13 mouse cellular contexts compared by ENCODE assay signal in the genomic region with DNA sequence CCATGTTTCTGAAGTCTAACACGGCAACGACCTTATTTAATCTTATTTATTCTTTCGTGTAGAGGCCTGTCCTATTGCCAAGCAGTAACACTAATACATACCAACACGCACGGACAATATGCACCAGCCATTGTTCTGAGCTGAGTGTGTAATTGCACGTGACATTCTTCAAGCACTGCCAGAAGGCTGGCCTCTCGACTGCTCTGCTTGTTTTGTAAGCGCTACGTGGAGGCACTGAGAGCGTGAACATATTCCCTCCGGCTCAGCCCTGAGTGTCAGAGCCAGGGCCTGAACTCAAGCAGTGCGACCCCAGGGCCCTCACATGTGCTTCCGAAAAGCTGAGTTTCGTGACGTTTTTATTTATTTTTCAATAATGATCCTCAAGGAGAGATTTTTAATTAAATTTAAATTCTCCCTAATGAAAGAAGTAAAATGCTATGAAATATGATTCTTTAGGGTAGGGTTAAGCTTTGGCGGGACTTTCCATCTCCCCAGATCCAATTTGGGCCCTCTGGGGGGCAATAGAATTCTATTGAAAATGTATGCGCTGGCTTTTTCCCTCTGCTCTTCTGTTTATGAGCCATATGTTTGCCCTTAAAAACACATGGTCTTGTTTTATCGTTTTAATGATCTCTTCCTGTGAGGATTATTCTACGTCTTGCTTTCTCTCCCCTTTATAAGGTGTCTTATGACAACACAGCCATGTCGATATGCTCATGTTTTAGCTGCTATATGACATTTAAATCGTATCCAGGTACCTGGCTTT. TPM values are rescaled to one million over a fixed set of nuclear protein-coding genes. Genes with fewer than 3 reads are reported as not detected.
DNase-seq lines count a peak whose midpoint lies in the region; ATAC-seq lines count a peak whose summit lies in the region.
"Had no signal": no experiment of that assay in that cellular context is flagged by ENCODE, and none has a peak within 500 bp of the region (broad histone marks: within the 10 kb centered on the region; RNA-seq: fewer than 3 reads in every experiment).

No protein-coding gene starts in this region.

- H3K4me2 ChIP-seq in heart, embryonic 16.5 days (ENCODE audit: low read depth, low read length): no peak overlapping the region
- H3K4me2 ChIP-seq in embryonic facial prominence, embryonic 13.5 days: no peak overlapping the region
- 0 out of 2 replicates have a peak overlapping the region, but pooled peaks have one; percentile 6 for H3K4me2 ChIP-seq in neural tube, embryonic 15.5 days
- H3K4me2 ChIP-seq: heart, embryonic 13.5 days had no signal

- H3K4me3 ChIP-seq in heart, embryonic 16.5 days (ENCODE audit: low read length): no peak overlapping the region
- no peak overlapping the region for H3K4me3 ChIP-seq in embryonic facial prominence, embryonic 13.5 days
- H3K4me3 ChIP-seq in neural tube, embryonic 15.5 days (replicated peaks): no peak overlapping the region
- H3K4me3 ChIP-seq: erythroblast, embryonic 14.5 days; heart, embryonic 13.5 days; myocyte had no signal

- peak; percentile 65 for ATAC-seq in heart, embryonic 16.5 days (replicated peaks; ENCODE audit: extremely low read depth, insufficient read depth, low FRiP score)
- no peak for ATAC-seq in embryonic facial prominence, embryonic 13.5 days (ENCODE audit: insufficient number of reproducible peaks, insufficient read depth, low FRiP score, low TSS enrichment, low read depth)
- peak; percentile 47; the same call in 1 of the 2 replicates for ATAC-seq in neural tube, embryonic 15.5 days (ENCODE audit: low FRiP score)
- ATAC-seq in frontal cortex, adult (ENCODE audit: low TSS enrichment): no peak

- H3K9me3 ChIP-seq in heart, embryonic 16.5 days (replicated peaks; ENCODE audit: control insufficient read depth, low read length): no peaks in the 10 kb centered on the region
- H3K9me3 ChIP-seq in embryonic facial prominence, embryonic 13.5 days: no peaks in the 10 kb centered on the region
- no peaks in the 10 kb centered on the region for H3K9me3 ChIP-seq in neural tube, embryonic 15.5 days (replicated peaks)
- H3K9me3 ChIP-seq: heart, embryonic 13.5 days had no signal

- H3K9ac ChIP-seq in heart, embryonic 16.5 days (ENCODE audit: low read length): no peak overlapping the region
- no peak overlapping the region for H3K9ac ChIP-seq in embryonic facial prominence, embryonic 13.5 days
- H3K9ac ChIP-seq in neural tube, embryonic 15.5 days (replicated peaks): no peak overlapping the region
- H3K9ac ChIP-seq: heart, embryonic 13.5 days; liver, embryonic 14.5 days had no signal

- no peak overlapping the region for H3K27ac ChIP-seq in heart, embryonic 16.5 days (ENCODE audit: low read length)
- peak overlapping the region; percentile 78 for H3K27ac ChIP-seq in embryonic facial prominence, embryonic 13.5 days
- H3K27ac ChIP-seq in neural tube, embryonic 15.5 days (replicated peaks): no peak overlapping the region
- H3K27ac ChIP-seq: heart, embryonic 13.5 days; kidney, postnatal 0 days; liver, embryonic 14.5 days had no signal

- DNase-seq in heart, postnatal 4 days: no peak
- peak; percentile 87 for DNase-seq in hindlimb bud, embryonic 11.5 days (ENCODE audit: extremely low spot score, low read depth, low spot score)
- DNase-seq in adipocyte (ENCODE audit: low spot score): no peak
- no peak for DNase-seq in kidney, adult 11 months

- H3K36me3 ChIP-seq in heart, embryonic 16.5 days (ENCODE audit: control insufficient read depth, insufficient read depth): no peaks in the 10 kb centered on the region
- H3K36me3 ChIP-seq in embryonic facial prominence, embryonic 13.5 days: peaks cover 22% of the 10 kb centered on the region
- no peaks in the 10 kb centered on the region for H3K36me3 ChIP-seq in neural tube, embryonic 15.5 days
- H3K36me3 ChIP-seq: heart, embryonic 13.5 days had no signal

- 72% methylated on average over 21 of the region's 21 CpGs for WGBS in heart, embryonic 16.5 days
- WGBS in embryonic facial prominence, embryonic 13.5 days: 18% methylated on average over 21 of the region's 21 CpGs
- 41% methylated on average over 21 of the region's 21 CpGs for WGBS in neural tube, embryonic 15.5 days

- no peaks in the 10 kb centered on the region for H3K27me3 ChIP-seq in heart, embryonic 16.5 days (ENCODE audit: control insufficient read depth, insufficient read depth, low read length)
- H3K27me3 ChIP-seq in embryonic facial prominence, embryonic 13.5 days: no peaks in the 10 kb centered on the region
- no peaks in the 10 kb centered on the region for H3K27me3 ChIP-seq in neural tube, embryonic 15.5 days (replicated peaks)
- H3K27me3 ChIP-seq: heart, embryonic 13.5 days had no signal

- H3K4me1 ChIP-seq in heart, embryonic 16.5 days (ENCODE audit: control insufficient read depth, insufficient read depth, low read length): peaks cover 14% of the 10 kb centered on the region
- peaks cover 84% of the 10 kb centered on the region for H3K4me1 ChIP-seq in embryonic facial prominence, embryonic 13.5 days
- H3K4me1 ChIP-seq in neural tube, embryonic 15.5 days: peaks cover 10% of the 10 kb centered on the region

RNA-seq across cellular contexts. Expression of gene Lpar1, which starts 52.5 kb away (rescaled TPM):
- polyA plus RNA-seq in heart, embryonic 16.5 days (2015; fragmentation: Nextera tagmentation; extraction: Ambion mirVana): 20.2 and 20.6 TPM in 2 replicates
- total RNA-seq in heart, postnatal 4 days (2021): 10 to 100 TPM; 17.1 to 18.7 TPM
- polyA plus RNA-seq in embryonic facial prominence, embryonic 13.5 days (2015; fragmentation: Nextera tagmentation; extraction: Ambion mirVana): 138 and 142 TPM in 2 replicates
- 15.9 and 25.3 TPM in 2 replicates for polyA plus RNA-seq in neural tube, embryonic 15.5 days (2015; fragmentation: Nextera tagmentation; extraction: Ambion mirVana)

Comparison
In these comparisons a context has a peak if more than half of its experiments do, and no peak if none do; other contexts are left out.
1. ATAC-seq: peak in heart, embryonic 16.5 days (single experiment) and neural tube, embryonic 15.5 days (single experiment); none in embryonic facial prominence, embryonic 13.5 days (single experiment) and frontal cortex, adult (single experiment).